Mouse (Mus musculus): ENCODE measurements around the gene Fam129b.

DNA sequence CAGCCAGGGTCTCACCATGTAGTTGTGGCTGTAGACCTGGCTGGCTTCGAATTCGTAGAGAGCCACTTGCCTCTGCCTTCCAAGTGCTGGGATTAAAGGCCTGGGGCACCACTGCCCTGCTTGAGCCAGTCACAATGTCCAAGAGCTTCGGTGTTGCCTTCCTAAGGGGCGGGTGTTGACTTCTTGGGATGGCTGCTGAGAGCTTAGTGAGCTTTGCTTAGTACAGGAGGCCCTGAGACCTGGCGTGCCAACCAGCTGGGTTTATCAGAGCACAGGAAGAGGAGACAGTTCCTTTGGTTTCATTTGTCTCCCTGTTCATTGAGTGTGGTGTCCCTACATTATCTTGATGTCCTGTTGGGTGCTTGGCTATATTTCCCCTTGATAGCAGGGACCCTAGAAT, 1.4 kb downstream of the Fam129b start:
- no peak for TF ChIP-seq ZNF384 (IDR thresholded peaks at IDR 0.05; ENCODE audit: low read depth, low read length)
- TF ChIP-seq HCFC1 (IDR thresholded peaks at IDR 0.05; ENCODE audit: borderline replicate concordance, insufficient read depth, low read length), result no peak
